Mouse (Mus musculus) c-Kit-positive CD71-negative TER-119-negative erythroid progenitor cells, embryonic 14.5 days (primary cell): ENCODE measurements around the gene Zfand4.
"Not testable (repeated sequence)": the region's sequence is repeated elsewhere in the genome, so short reads cannot be mapped to it uniquely, and the experiment has no call there.

Experiments used
- DNase-seq: peaks from one replicate; pipeline ENCODE4 v3.0.0-alpha.2; 2013; ENCODE audit warnings: low read depth

The Zfand4 gene

DNA sequence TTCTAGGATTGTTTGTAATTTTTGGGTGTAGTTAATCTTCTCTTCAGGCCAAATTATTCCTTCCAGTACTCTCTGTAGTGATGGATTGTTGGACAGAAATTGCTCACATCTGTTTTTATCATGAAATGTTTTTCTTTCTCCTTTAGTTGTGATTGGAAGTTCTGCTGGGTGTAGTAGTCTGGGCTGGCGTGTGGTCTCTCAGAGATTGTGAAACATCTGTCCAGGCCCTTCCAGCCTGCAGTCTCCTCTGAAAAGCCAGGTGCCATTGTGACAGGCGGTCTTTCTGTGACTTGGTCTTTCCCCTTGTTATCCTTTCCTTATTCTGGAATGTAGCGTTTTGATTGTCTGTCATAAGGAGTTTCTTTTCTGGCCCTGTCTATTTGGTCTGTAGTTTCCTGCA is 55.2 kb downstream of the Zfand4 start:
- no peak for DNase-seq

DNA sequence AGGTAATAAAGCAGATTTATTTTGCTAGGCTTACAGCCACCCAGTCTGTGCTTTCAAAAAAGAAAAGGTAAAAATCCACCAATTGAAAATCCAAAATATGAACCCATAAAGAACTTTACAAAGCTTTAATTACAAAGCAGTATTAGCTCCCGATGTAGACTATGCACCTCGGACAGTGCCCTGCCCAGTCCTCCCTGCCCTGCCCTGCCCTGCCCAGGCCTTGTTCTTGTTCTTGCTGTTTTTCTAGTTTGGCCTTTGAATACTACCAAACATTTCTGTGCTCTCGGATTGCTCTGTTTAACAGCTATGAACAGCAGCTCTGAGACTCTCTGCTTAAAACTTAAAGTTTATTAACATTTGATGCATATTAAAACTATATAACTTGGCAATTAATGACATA is 62.6 kb downstream of the Zfand4 start:
- no peak for DNase-seq

DNA sequence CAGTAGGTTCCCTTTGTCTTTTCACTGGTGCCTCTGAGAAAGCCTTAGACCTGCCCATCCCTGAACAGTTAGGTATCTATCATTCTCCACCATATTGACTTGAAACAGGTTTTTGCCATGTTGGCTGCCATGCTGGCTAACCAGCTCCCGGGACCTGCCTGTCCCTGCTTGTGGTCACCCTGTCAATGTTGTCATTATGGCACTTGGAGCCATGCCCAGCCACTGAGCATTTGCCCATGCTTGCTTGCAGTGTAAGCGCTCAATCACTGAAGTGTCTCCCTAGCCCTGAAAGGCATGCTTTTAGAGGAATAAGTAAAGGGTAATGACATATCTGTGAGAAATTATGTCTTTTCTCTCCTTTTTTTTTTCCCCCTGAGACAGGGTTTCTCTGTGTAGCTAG is 67.4 kb downstream of the Zfand4 start:
- DNase-seq: no peak

DNA sequence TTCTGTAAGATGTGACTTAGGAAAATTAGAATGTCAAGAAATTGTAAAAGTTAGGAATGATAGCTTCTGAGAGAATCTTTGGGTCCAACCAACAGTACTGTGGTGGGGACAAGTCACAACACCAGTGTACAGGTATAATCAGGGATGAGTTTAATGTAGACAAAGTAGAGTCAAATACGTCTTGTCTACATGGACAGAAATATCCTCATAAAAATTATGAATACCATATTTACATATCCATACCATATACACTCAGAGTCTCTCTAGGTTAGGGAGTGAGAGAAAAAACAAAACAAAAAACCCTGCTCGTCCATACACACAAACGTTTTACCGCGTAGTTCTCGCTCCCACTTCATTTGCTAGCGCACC is 73.4 kb downstream of the Zfand4 start:
- DNase-seq: no peak

DNA sequence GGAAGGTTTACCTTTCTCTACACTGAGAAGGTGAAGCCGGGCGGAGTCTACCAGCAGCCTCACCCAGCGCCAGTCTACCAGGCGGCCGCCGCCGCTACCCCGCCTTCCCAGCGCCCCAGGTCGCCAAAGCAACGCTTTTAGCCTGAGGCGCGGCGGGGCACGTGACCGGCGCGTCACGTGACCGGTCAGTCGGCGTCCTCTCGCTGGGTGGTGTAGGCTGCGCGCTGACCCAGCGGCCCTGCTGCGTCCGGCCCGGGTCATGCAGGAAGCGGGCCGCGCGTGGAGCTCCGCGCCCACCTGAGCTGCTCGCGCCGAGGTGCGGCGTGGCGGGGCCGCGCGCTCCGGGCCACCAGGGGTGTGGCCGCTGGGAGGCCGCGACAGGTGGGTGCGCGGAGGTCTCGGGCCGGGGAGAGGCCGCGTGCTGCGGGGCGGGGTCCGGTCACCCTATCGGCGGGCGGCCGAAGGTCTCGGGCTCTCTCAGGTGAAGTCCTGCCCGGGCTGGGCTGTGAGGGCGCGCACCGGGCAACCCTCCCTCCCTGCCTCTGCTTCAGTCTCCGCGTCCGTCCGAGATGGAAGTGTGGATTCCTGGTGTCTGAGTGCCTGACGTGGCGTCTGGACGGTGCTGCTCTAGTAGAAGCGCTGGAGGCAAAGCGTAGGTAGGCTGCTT is 73.9 kb downstream of the Zfand4 start, which contains the start of gene March8:
March8 (plus strand) TSS at position 190 of the 667 bp plus-strand sequence.
- DNase-seq: peak; percentile 65

DNA sequence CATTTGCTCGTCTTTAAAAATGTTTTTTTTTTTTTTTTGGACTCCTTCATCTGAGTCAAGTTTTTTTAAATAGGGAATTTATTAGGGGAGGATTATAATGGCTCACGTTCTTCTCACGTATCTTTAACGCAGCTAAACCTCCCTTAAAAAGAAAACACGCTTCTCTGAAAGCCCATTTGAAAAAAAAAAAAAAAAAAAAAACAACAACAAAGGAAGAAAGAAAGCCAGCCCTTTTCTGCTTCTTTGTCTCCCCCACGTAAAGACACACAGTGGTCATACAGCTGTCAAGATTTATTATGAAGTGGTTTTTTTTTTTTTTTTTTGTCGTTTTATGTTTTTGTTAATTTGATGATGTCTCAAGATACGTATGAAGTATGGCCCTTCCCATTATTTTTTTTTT is 74.5 kb downstream of the Zfand4 start:
- no peak for DNase-seq

DNA sequence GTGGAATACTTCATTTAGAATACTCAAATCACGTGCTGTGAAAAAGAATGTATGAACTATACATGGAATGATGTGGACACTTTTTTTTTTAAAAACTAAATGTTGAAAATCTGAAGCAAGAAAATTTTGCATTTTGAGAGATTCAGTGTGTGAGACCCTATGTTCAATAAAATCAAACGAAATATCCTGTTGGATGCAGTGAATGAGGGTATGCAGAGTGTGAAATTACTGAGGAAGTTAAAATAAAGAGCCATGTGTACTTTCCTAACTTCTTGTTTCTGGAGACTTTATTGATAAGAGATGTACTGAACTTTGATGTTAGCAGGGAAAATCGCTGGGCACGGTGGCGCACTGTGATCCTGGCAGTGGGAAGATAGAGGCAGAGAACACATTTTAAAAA is 75.1 kb downstream of the Zfand4 start:
- DNase-seq: no peak

DNA sequence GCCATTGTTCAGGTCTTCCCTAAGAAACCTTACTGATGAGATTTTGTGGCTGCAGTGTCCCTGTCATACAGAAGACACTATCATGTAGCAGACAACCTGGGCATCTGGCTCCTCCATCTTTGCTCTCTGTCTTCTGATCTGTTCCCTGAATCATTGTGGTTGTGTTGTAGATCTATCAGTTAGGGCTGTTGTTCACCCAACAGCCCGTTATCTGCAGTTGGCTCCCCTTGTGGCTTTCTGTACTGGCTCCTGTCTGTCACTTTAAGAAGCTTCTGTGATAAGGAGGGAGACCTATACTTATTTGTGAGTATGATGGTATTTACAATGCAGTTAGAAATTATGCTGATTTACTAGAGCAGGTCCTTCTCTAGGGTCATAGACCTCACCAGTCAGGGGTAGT is 76.5 kb downstream of the Zfand4 start:
- DNase-seq: no peak

DNA sequence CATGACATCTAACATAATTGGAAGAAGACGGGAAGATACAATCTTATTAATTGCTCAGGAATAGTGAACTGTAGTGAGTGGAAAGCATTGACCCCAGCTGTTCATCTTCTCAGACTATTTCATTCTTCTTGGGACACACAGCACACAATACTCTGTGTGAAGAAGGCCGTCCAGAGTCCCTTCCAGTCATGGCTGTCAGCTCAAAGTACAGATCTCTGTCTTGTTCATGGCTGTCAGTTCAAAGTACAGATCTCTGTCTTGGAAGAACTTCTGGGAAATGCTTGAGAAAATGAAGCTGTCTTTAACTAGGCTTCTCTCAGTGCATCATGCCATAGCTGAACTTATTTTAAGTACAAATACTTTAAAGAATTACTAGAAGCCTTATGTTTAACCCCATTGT is 83.9 kb downstream of the Zfand4 start:
- no peak for DNase-seq

DNA sequence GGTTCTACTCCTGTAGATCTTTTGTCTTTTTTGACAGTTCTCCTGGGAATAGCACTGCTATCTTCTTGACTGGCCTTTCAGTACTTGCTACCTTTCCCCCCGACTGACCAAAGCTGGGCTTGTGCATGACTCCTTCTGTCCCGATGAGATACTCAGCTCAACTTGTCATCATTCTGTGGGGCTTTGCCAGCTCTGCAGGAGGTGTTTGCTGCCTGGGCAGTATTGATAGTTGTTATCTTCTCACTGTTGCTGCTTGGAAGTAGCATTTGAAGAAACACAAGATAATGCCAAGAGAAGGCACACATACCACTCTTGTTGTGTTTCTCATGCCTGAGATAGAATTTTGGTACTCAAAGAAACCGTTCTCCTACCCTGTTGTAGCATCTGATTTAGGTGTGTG is 86.0 kb downstream of the Zfand4 start:
- DNase-seq: peak; percentile 34

DNA sequence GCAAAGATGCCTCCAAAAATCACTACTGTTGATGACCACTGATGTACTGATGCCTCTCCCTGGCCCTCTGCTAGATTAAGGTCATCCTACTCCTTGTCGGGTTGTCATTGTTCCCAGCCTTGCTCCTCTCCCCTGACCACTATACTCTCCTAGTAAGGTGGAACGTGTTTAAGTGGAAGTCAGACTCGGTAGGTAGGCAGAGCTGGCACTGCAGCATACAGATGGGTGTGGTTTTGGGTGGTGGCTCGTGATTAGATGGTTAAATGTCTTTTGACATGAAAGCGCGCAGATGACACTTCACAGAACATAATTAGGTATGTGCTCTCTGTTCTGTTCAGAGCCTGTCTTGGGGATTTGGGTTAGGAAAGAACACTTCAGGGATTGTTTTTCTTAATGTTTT is 86.6 kb downstream of the Zfand4 start:
- no peak for DNase-seq

DNA sequence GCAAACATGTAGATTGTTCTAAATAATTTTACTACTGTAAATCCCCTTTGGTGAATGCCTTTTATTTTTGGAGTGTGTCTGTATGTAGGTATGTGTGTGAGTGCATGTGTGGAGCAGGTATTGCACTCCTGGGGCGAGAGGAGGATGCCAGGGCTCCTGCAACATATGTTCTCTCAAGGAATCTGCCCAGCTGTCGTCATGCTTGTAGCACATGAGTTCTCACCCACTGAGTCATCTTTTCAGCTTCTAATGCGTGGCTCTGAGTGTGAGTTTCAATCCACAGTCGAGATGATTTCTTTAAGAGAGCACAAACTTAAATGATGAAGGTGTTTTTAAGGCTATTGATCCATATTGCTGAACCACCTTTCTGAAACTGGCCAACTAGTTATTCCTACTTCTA is 87.5 kb downstream of the Zfand4 start:
- no peak for DNase-seq

DNA sequence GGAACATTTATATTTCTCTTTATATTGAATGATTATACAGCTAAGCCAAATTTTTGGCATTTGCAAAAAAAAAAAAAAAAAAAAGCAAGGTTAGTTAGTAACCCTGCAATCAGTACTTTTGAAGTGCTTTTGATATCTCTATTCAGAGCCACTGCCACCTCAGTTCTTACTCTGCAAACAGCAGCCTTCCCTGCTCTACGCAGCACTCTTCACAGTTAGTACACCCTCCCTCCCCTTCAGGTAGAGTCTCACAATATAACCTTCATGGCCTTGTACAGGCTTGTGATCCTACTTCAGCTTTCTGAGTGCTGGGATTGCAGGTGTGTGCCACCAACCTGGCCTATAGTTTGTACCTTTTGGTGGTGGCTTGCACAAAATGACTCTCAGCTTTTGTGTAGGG is 89.4 kb downstream of the Zfand4 start:
- no peak for DNase-seq

DNA sequence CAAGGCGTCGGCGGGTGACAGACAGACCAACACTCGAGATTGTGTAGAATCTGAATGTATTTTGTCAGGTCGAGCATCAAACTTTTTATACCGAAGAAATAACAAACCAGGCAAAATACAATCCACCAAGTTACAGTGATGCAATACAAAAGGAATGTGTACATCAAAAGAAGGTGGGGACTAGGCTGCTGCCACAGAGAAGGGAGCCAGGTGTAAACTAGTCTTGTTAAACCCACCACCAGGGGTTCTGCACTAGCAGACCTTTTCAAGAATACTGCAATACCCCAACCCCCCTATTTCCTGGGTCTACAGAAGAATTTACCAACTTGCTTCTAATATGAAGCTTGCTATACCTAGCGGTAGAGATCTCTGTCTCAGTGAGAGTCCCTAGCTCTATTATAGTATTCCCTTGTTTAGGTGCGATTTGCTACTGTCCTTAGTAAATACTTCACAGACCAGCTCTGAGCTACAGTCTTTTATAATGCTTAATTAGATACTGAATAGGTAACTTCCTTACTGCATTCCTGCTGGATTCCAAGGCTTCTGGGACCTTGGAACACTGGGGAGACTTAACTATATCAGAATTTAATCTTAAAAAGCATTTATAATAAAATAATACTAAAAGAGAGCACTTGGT is 92.4 kb downstream of the Zfand4 start:
- not testable (repeated sequence) for DNase-seq

DNA sequence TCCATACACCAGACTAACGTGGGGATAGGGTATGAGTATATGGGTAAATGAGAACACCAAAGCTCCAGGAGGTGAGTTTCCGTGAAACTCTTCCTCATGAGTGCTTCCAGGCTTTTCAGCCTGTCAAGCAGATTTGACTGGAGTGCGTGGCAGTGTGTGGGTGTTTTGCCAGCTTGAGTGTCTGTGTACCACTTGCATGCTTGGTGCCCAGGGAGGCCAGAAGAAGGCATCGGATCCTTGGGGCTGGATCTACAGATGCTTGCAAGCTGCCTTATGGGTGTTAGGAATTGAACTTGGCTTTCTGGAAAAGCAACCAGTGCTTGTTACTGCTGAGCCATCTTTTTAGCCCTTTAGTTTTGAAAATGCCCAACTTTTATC is 92.9 kb downstream of the Zfand4 start:
- DNase-seq: no peak

DNA sequence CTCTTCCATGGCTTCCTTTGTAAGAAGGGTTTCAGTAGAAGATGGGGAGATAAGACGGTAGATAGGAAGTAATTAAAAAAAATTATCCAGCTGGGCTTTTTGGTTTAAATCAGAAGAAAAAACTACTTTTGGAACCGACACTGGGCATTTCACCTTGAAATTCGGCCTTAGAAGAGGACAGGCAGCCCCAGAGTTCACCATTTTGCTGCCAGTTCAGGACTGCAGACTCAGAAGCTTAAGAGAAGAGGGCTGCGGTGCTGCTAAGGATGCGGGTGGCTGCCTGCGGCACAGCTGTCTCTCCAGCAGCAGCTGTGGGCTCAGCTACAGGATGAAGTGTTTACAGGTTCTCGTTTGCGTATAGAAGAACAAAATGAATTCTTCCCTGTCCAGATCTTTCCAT is 94.0 kb downstream of the Zfand4 start:
- DNase-seq: no peak

DNA sequence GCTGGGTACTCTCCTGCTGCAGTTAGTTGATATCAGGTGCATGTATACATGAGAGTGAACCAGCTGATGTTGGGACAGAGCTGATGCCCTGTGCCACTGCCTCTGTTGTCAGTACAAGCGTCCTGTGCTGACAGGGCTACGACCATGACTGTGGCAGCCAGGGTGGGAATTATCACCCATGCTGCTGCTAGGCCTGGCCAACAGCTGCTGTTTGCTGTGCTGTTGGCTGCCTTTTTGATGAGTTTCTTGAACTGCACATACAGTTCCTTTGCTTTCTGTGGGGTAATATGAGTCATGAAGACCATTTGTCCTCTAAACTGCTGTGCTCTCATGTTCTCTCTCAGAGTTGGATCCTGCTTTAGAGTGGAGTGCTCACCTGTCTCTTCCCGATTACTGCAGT is 95.2 kb downstream of the Zfand4 start:
- no peak for DNase-seq

DNA sequence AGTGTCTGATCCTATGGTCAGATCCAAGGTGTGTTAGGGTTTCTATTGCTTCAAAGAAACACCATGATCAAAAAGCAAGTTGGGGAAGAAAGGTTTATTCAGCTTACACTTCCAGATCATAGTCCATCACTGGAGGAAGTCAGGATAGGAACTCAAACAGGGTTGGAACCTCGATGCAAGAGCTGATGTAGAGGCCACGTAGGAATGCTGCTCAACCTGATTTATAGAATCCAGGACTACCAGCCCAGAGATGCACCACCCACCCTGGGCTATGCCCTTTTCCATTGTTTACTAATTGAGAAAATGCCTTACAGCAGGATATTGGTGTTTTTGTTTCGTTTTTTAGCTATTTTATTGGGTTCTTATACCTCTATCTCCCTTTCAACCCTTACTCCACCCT is 97.4 kb downstream of the Zfand4 start:
- DNase-seq: no peak

DNA sequence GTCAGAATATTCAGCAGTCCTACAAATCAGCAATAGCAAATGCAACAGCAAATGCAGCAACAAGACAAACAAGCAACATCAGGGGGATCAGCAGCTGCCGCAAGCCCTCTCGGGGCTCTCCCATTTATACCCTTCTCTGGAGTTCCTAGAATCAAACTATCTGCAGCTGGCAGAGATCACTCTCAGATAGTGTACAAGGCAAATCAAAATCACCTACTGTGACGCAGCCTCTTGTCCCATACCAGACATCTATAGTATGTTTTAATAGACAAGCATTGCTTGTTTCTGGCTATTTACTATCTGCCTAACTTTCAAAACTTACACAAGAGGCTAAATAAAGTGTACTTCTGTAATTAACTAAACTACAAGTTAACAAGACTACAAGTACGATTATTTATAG is 98.0 kb downstream of the Zfand4 start:
- no peak for DNase-seq

DNA sequence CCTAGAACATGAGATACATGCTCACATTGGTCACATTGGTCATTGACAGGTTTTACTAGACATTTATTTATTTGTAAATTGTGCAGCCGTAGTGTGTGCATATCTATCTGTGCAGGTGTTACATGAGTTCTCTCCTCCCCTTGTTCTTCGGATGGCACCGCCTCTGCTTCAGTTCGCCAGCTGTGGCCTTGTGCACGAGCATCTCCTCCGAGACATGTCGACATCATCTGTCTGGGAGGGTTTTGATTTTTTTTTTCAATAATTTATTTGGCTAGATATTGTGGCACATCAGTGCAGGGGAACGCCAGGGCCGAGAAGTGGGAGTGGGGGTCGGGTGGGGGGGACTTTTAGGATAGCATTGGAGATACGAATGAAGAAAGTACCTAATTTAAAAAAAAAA is 103.9 kb downstream of the Zfand4 start:
- DNase-seq: no peak

DNA sequence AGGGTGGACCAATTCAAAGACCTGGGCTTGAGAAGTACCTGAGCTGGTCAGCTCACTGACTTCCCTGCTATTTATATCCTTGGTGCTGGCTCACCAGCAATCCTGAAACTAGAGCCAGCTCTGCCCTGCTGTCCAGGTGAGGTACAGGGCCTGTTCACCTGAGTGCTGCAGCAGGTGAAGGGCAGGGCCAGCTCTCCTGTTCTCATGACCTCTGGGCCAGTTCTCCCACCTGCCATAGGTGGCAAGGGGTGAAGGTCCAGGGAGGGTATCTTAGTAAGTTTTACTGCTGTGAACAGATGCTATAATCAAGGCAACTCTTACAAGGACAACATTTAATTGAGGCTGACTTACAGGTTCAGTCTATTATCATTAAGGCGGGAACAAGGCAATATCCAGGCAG is 105.8 kb downstream of the Zfand4 start:
- no peak for DNase-seq

DNA sequence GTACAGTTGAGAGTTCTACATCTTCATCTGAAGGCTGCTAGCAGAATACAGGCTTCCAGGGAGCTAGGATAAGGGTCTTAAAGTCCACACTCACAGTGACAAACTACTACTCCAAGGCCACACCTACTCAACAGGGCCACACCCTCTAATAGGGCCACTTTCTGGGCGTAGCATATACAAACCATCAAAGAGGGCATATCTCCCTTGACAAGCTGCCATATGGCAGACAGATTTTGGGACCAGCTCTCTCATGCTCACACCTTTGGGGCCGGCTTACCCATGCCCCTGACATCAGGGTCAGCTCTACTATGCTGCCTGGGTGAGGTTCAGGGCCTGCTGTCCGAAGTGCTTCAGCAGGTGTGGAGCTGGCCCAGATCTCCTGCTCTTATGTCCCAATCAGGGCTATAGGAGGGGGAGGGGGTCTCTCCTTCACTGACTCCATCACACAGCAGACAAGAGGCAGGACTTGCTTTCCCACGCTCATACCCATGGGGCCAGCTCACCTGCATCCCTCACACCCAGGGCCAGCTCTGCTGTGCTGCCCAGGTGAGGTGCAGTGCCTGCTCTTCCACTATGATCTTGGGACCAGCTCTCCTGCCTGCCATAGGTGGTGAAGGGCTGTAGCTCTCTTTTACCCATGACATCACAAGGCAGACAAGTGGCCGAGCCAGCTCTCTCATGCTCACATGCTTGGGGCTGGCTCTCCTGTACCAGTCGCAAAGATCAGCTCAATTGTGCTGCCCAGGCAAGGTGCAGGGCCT is 106.4 kb downstream of the Zfand4 start:
- DNase-seq: peak; percentile 9

DNA sequence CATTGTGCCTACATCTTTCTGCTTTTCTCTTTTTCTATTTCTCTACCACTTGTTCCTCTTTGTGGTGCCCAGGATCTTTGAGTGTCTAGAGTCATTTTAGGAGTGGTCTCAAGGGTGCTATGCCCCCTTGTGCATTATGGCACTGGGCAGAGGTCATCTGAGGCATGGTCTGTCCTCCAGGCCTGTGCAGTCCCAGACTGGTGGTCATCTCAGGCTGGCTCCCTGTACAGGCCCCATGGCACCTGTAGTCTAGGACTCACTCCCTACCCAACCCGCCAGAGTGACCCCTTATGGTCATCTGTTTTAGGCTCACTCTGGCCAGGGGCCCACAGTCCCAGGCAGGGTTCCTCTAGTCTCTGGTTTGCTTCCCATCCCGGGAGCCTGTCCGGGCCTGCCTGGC is 107.5 kb downstream of the Zfand4 start:
- no peak for DNase-seq

DNA sequence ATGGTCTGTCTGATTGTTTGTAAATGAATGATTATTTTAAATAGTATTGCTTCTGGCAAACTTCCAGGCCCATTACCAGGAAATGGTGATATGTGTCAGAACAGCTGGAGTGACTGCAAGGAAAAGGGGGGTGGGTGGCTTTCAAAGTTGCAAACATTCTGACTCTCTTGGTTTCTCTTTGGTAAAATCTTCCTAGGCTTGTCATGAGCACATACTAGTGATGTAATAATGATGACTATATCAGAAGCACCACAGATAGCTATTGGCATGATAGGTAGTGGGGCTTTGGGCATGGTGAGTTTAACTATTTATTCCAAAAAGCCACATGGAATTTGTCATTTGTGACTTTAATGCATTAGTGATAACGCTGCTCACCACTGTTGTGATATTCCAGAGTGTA is 110.1 kb downstream of the Zfand4 start:
- no peak for DNase-seq
